Mouse (Mus musculus) limb, embryonic 10.5 days (tissue): ENCODE measurements around the gene Ccn1. TPM values are rescaled to one million over a fixed set of nuclear protein-coding genes. Genes with fewer than 3 reads are reported as not detected.

Source experiments
- DNase-seq: peaks from one replicate; pipeline ENCODE4 v3.0.0-alpha.2; 2017; ENCODE audit warnings: low spot score
- H3K27ac ChIP-seq: fragments of 300-500 bp; sonication (generic); 2 replicates; pipeline ENCODE4 v1.5.1; 2016; ENCODE audit warnings: mild to moderate bottlenecking
- H3K27me3 ChIP-seq: fragments of 300-500 bp; sonication (generic); 2 replicates; pipeline ENCODE4 v1.6.1; 2016; ENCODE audit warnings: low read depth, mild to moderate bottlenecking; ENCODE audit not compliant: poor library complexity, severe bottlenecking
- H3K36me3 ChIP-seq: fragments of 300-500 bp; sonication (generic); 2 replicates; pipeline ENCODE4 v1.6.1; 2016; ENCODE audit warnings: mild to moderate bottlenecking, moderate library complexity
- H3K4me1 ChIP-seq: fragments of 300-500 bp; sonication (generic); 2 replicates; pipeline ENCODE4 v1.6.1; 2016
- H3K4me3 ChIP-seq: fragments of 300-500 bp; sonication (generic); 2 replicates; pipeline ENCODE4 v1.5.1; 2016; ENCODE audit warnings: mild to moderate bottlenecking, moderate library complexity
- H3K9me3 ChIP-seq: fragments of 300-500 bp; sonication (generic); replicated peaks from 2 replicates; pipeline ENCODE4 v1.6.1; 2016; ENCODE audit warnings: mild to moderate bottlenecking
- WGBS: fragments of 180-500 bp; shearing (Covaris S2); methylation state at CpG from one replicate; pipeline ENCODE4 v1.1.7; 2016; 5-methylcytosine and 5-hydroxymethylcytosine counted together
- polyA plus RNA-seq: library from polyadenylated mRNA; unstranded; fragments of >200 nt; fragmentation: Nextera tagmentation; extraction: Ambion mirVana; gene quantifications from 2 replicates; pipeline ENCODE4 v1.2.1, GENCODE M21; 2016

Ccn1 gene
- polyA plus RNA-seq, result 27.0 and 33.3 TPM in 2 replicates

DNA sequence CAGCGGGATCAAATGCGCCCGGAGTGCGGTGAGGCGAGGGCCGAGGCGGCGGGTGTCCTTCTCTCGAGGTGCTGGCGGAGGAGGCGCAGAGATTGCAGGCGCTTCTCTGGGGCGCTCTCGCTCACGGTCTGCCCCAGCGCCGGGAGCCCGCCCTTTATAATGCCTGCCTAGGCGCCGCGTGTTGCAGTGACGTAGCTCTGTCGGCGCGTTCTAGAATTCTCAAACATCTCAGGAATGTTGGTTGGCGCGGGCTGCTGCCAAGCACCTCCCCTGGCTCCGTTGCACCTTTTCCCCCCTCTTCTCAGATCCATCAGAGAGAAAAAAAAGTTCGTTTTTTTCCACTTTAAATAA lies at the start of gene Ccn1:
Ccn1 (minus strand) TSS at position 130 of the 351 bp plus-strand sequence.
- Histone ChIP-seq H3K4me1 (peaks cover 60% of the 10 kb centered on the region), H3K4me3 (peak within 1 kb of the TSS; percentile 70), H3K27me3 (no peaks in the 10 kb centered on the region), H3K36me3 (peaks cover 20% of the 10 kb centered on the region), H3K9me3 (no peaks in the 10 kb centered on the region), H3K27ac (peak within 1 kb of the TSS; percentile 93)
- under 1% methylated on average over 29 of the region's 29 CpGs for WGBS
- DNase-seq, result peak; percentile 88

DNA sequence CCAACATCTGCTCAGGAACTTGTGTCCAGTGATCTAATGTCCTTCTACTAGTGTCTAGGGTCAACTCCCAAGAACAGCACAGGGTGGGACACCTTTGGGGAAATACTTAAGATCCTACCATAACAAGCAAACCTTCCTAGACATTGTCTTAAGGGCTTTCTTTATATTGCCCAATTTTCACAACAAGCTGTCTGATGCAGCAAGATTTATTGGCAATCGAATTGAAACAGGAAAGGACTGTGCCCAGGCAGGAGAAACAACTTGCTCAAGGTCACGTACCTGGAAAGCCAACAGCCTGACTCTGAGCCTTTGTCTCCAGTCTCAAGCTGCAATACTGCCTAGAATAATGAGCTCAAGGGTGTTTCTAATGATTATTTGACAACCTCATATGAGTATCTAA lies 43.6 kb upstream of the Ccn1 start:
- 78% methylated on average over 2 of the region's 2 CpGs for WGBS
- no peak overlapping the region for H3K27ac ChIP-seq
- no peak overlapping the region for H3K4me3 ChIP-seq
- no peak for DNase-seq
- H3K9me3 ChIP-seq, result no peaks in the 10 kb centered on the region
- H3K27me3 ChIP-seq, result no peaks in the 10 kb centered on the region
- H3K36me3 ChIP-seq, result no peaks in the 10 kb centered on the region
- peaks cover 6% of the 10 kb centered on the region; the same call in 1 of the 2 replicates for H3K4me1 ChIP-seq

DNA sequence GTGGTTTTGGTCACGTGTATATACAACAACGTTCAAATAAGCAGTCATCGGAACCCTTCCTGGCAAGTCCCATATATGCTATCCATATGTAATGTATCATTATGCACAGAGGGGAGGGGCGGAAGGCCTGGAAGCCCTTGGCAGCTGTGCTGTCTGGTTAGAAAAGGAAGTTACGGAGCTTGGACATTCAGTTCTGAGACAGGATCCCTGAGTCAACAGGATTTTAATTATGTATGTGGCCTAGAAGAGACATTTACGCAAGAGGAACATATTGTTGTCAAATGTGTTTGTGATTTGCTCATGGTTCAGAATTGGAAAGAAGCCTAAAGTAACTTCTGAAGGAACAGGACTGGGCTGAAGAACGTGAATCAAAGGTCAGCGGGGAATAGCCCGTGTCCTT lies 42.3 kb upstream of the Ccn1 start:
- WGBS, result 89% methylated on average over 9 of the region's 9 CpGs
- no peak for DNase-seq
- H3K4me1 ChIP-seq, result peaks cover 6% of the 10 kb centered on the region; the same call in 1 of the 2 replicates
- H3K36me3 ChIP-seq, result no peaks in the 10 kb centered on the region
- no peak overlapping the region for H3K4me3 ChIP-seq
- no peak overlapping the region for H3K27ac ChIP-seq
- no peaks in the 10 kb centered on the region for H3K9me3 ChIP-seq
- H3K27me3 ChIP-seq, result no peaks in the 10 kb centered on the region

DNA sequence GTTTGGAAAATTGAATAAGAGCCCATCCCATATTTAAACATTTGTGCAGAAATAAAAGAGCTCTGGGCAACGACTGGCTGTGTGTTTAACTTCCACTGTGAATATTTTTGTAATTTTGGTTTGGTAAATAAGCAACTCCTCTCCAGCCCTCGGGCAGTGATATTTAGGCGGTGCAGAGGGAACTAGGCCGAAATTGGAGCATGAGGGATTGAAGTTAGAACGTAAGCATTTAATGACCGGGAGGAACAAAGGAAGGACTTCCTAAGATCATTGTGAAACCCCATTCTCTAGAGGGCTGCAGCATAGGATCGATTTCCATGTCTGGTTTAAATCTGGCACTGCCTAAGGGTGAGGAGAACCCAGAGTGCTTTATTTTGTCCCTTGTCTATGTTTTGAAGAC lies 41.6 kb upstream of the Ccn1 start:
- DNase-seq, result no peak
- Histone ChIP-seq H3K27ac (no peak overlapping the region), H3K27me3 (no peaks in the 10 kb centered on the region), H3K9me3 (no peaks in the 10 kb centered on the region), H3K36me3 (no peaks in the 10 kb centered on the region), H3K4me1 (peaks cover 6% of the 10 kb centered on the region; the same call in 1 of the 2 replicates), H3K4me3 (no peak overlapping the region)
- WGBS, result 76% methylated on average over 7 of the region's 7 CpGs

DNA sequence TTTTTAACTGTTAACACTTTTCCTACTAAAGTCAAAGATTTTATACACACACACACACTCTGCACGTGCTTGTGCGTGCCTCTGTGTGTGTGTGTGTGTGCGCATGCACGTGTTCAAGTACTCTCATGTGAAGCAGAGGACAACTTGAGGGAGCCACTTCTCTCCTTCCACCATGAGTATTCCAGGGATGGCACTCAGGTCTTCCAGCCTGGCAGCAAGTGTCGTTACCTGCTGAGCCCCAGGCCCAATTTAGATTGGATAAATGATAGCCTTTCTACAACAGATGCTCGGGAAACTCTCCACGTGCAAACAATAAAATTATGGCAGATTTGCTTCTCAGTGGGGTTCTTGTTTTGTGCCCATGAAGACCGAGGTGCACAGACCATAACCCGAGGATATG lies 39.5 kb upstream of the Ccn1 start:
- H3K27me3 ChIP-seq, result peaks cover 5% of the 10 kb centered on the region; the same call in 1 of the 2 replicates
- DNase-seq, result no peak
- H3K4me3 ChIP-seq, result no peak overlapping the region
- H3K4me1 ChIP-seq, result peaks cover 14% of the 10 kb centered on the region
- 90% methylated on average over 9 of the region's 9 CpGs for WGBS
- no peaks in the 10 kb centered on the region for H3K36me3 ChIP-seq
- no peak overlapping the region for H3K27ac ChIP-seq
- H3K9me3 ChIP-seq, result no peaks in the 10 kb centered on the region

DNA sequence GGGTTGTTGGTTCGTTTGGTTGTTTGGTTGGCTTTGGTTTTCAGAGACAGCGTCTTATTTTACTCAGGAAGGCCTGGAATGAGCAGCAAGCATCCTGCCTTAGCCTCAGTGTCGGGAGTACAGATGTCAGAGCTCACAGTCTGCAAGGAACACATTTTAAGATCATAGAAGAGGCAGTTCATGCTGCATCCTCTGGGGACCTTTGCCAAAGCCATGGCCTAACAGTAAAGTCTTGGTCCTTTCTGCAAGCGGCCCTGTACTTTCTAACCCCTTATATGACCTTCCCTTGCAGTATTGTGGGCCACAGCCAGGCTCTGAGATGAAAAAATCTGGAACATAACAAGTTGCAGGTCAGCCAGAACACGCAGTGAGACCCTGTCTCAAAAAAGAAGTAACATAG lies 38.1 kb upstream of the Ccn1 start:
- H3K9me3 ChIP-seq, result no peaks in the 10 kb centered on the region
- no peak for DNase-seq

DNA sequence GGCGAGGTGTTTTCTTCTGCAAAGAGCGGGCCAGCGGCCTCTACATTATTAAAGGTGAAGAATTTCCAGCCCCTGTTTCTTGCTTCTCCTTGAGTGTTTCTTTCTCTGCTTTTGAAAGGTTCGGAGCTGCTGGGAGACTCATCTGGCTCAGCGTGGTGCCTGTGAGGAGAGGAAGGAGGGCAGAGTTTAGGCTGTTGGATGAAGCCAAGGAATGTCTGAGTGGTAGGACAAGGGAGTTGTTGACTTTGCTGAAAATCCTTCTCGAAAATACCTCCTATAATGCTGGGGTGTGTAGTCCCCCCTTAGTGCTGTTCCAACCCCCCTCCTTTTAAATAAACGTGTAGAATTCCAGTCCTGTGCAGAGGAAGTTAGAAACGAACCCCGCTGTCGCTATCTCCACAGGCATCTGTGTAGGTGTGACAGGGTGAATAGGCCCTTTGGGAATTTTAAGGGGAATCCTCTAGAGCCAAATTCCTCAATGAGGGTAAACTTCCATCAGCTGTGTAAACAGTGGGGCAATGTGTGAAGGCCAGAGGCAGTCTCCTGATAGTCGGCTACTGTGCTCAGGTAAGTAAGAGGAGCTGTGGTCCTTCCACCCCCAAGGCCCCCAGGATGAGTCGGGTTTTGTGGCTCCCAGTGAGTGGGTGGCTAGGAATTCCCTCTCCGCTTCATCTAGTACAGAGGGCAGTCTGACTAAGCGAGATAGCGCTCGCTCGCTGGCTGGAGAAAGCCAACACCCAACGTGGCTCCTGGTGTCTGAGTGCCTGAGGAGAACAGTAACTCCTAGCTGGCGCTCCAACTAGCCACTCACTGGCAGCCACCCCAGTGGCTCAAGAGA lies 35.0 kb upstream of the Ccn1 start:
- H3K9me3 ChIP-seq, result no peaks in the 10 kb centered on the region
- no peak for DNase-seq
- 28% methylated on average over 19 of the region's 19 CpGs for WGBS
- H3K4me1 ChIP-seq, result peaks cover 8% of the 10 kb centered on the region
- H3K4me3 ChIP-seq, result no peak overlapping the region
- 0 out of 2 replicates have a peak overlapping the region, but pooled peaks have one; percentile 5 for H3K27ac ChIP-seq
- peaks cover 5% of the 10 kb centered on the region; the same call in 1 of the 2 replicates for H3K27me3 ChIP-seq
- H3K36me3 ChIP-seq, result no peaks in the 10 kb centered on the region

More for the DNA sequence above, 38.1 kb upstream of the Ccn1 start:
- Histone ChIP-seq H3K27me3 (peaks cover 5% of the 10 kb centered on the region; the same call in 1 of the 2 replicates), H3K36me3 (no peaks in the 10 kb centered on the region), H3K4me3 (no peak overlapping the region), H3K27ac (no peak overlapping the region), H3K4me1 (peaks cover 14% of the 10 kb centered on the region)
- WGBS, result 69% methylated on average over 5 of the region's 5 CpGs

DNA sequence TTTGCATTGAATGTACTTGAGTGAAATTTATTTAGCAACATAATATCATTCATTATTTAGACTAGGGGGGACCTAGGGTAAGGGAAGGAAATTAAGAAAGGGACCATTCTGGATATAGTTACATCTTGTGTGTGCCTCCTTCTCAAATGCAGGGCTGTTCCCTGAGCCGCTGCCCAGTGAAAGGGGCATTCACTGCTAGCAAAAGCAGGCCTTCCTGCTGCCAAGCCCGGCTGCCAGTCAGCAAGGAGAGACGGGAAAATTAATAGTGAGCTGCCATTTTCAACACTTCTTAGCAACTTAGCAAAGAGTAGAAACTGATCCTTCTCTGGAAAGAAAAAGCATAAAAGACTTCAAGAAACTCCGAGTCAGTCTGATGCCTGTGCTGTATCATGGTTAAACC lies 34.4 kb upstream of the Ccn1 start:
- H3K9me3 ChIP-seq, result no peaks in the 10 kb centered on the region
- DNase-seq, result no peak
- H3K4me1 ChIP-seq, result peaks cover 8% of the 10 kb centered on the region
- 61% methylated on average over 4 of the region's 4 CpGs for WGBS
- no peak overlapping the region for H3K27ac ChIP-seq
- no peaks in the 10 kb centered on the region for H3K36me3 ChIP-seq
- peaks cover 5% of the 10 kb centered on the region; the same call in 1 of the 2 replicates for H3K27me3 ChIP-seq
- no peak overlapping the region for H3K4me3 ChIP-seq

DNA sequence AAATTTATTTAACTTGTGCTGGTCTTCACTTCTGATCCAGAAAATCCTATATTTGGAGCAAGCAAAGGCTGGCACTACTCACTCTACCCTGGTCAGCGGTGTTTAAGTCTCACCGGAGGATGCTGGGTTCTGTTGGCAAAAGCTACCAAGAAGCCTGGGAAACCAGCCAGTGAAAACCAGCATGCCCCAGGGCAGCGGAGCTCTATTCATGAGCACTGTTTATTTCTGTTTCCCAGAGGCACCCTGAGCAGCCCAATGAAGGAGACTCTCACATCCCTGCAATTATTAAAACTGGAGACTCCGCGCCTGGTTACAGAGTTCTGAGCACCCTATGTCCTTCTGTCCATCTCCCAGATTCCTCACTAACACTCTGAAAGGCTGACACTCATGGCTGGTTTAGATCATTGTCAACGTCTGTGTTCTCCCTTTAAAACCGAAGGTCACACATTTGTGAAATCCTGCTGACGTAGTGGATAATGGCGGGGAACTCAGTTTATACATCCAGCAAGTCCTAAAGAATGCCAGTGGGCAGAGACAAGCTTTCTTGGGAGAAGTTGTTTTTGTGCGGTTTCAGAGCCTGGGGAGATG lies 31.7 kb upstream of the Ccn1 start:
- no peaks in the 10 kb centered on the region for H3K36me3 ChIP-seq
- no peaks in the 10 kb centered on the region for H3K9me3 ChIP-seq
- 88% methylated on average over 10 of the region's 10 CpGs for WGBS
- no peak overlapping the region for H3K4me3 ChIP-seq
- peaks cover 8% of the 10 kb centered on the region for H3K4me1 ChIP-seq
- H3K27me3 ChIP-seq, result peaks cover 5% of the 10 kb centered on the region; the same call in 1 of the 2 replicates
- DNase-seq, result no peak
- H3K27ac ChIP-seq, result no peak overlapping the region

DNA sequence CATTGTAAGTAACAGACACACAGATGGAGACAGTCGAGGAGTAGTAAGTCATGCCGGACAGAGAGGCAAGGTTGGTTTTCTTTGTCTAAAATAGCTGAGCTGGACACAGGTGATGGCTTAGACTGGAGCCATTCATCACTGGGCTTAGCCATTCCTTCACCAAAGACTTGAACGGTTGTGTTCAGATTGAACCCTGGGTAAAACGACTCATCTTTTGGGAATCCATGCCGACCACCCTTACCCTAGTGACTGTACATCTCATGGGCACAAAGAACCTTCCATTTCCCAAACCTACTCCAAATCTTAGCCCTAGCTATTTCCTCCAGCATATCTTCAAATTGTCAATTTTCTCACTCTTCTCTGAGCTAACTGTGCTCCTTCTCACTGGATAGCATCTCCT lies 30.9 kb upstream of the Ccn1 start:
- WGBS, result 95% methylated on average over 5 of the region's 5 CpGs
- Histone ChIP-seq H3K9me3 (no peaks in the 10 kb centered on the region), H3K27ac (no peak overlapping the region), H3K27me3 (peaks cover 5% of the 10 kb centered on the region; the same call in 1 of the 2 replicates), H3K36me3 (no peaks in the 10 kb centered on the region), H3K4me3 (no peak overlapping the region), H3K4me1 (peaks cover 8% of the 10 kb centered on the region)
- no peak for DNase-seq

DNA sequence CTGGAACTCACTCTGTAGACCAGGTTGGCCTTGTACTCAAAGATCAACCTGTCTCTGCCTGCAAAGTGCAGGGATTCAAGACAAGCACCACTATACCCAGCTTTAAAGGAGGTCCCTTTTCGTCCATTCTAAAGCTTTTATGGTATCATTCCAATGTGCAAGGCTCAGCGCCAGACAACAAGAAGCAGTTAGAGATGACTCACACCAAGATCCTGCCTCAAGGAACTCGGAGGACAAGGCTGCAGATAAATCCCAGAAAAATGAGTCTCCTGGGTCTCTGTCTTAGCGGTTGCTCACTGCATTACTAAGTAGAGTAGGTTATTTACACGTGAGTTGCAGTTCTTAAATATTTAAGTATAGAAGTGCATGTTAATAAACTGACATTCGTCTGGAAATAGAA lies 26.4 kb upstream of the Ccn1 start:
- H3K27me3 ChIP-seq, result no peaks in the 10 kb centered on the region
- no peak overlapping the region for H3K27ac ChIP-seq
- H3K4me3 ChIP-seq, result no peak overlapping the region
- H3K4me1 ChIP-seq, result no peaks in the 10 kb centered on the region
- 84% methylated on average over 6 of the region's 6 CpGs for WGBS
- no peaks in the 10 kb centered on the region for H3K9me3 ChIP-seq
- no peak for DNase-seq
- H3K36me3 ChIP-seq, result no peaks in the 10 kb centered on the region

DNA sequence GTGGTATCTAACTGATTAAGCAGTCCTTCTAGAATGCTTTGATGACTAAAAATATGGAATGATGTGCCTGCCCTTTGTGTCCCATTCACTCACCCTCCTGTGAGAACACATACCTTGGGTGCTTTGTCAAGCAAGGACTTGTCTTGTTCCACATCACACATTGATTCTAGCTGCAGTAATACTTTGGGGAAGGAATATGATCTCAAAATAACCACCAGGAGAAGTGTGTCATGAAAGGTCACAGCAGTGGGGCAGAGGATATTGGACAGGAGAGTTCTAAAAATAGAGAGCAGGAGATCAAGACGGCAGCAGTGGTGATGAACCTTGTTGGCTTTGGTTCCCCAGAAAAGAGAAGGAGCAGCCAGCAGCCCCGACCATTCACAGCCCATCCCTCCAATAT lies 25.0 kb upstream of the Ccn1 start:
- Histone ChIP-seq H3K4me1 (no peaks in the 10 kb centered on the region), H3K36me3 (no peaks in the 10 kb centered on the region), H3K9me3 (no peaks in the 10 kb centered on the region), H3K4me3 (no peak overlapping the region), H3K27me3 (no peaks in the 10 kb centered on the region), H3K27ac (no peak overlapping the region)
- DNase-seq, result no peak
- 79% methylated on average over 2 of the region's 2 CpGs for WGBS

DNA sequence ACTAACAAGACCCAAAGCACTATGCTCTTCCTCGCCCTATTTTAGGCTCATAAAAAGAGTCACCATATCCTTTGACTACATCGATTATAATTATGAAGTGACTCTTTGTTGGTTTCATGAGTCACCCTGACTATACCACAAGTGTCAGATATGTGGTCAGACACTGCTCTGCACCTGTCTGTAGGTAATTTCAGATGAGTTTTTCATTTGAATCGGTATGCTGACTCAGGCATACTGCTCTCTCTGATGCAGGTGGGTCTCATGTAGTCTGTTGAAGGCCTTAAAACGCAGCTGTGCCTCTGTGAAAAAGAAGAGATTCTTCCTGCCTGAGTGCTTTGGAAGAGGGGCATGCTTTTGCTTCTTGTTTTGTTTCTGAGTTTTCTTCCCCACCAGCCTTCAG lies 16.6 kb upstream of the Ccn1 start:
- no peaks in the 10 kb centered on the region for H3K27me3 ChIP-seq
- no peaks in the 10 kb centered on the region for H3K36me3 ChIP-seq
- no peaks in the 10 kb centered on the region for H3K9me3 ChIP-seq
- no peaks in the 10 kb centered on the region for H3K4me1 ChIP-seq
- H3K4me3 ChIP-seq, result no peak overlapping the region
- no peak for DNase-seq
- WGBS, result 94% methylated on average over 4 of the region's 4 CpGs
- H3K27ac ChIP-seq, result no peak overlapping the region
